Mouse (Mus musculus) CH12.LX (cell line): ENCODE measurements at regions not wholly inside any gene's neighbourhood (a gene's known extent, or its start where the extent isn't known, plus 50 kb on each side); places are given as distances from the start of the nearest gene placed in this dataset.

ENCODE experiments used
- DNase-seq: peaks from one replicate; pipeline ENCODE4 v3.0.0-alpha.2; 2013; ENCODE audit errors: extremely low read depth
- H3K27ac ChIP-seq: 2 replicates; pipeline ENCODE4 v1.5.1; 2012; ENCODE audit warnings: low read depth, mild to moderate bottlenecking, control low read depth, moderate library complexity; ENCODE audit not compliant: insufficient read depth
- H3K27me3 ChIP-seq: replicated peaks from 2 replicates; pipeline ENCODE3; 2012; ENCODE audit warnings: inconsistent platforms
- H3K36me3 ChIP-seq, 2 experiments: replicated peaks in 1 of 2; 2 replicates each; pipeline versions ENCODE3 to v1.6.1; 2012; ENCODE audit warnings: inconsistent platforms in 1 of 2, low read length in 1 of 2, mild to moderate bottlenecking in 1 of 2, mixed read lengths in 1 of 2, moderate library complexity in 1 of 2; ENCODE audit not compliant: control insufficient read depth in 1 of 2, insufficient read depth in 1 of 2
- H3K4me1 ChIP-seq, 2 experiments: 2 replicates each; pipeline ENCODE4 v1.6.1; 2012; ENCODE audit warnings: inconsistent platforms in 1 of 2, moderate library complexity in 1 of 2; ENCODE audit not compliant: insufficient read depth in 2 of 2, control insufficient read depth in 1 of 2
- H3K4me2 ChIP-seq: 2 replicates; pipeline ENCODE4 v1.6.1; 2012; ENCODE audit warnings: low read depth, mild to moderate bottlenecking, control low read depth; ENCODE audit not compliant: poor library complexity, insufficient read depth, severe bottlenecking
- H3K4me3 ChIP-seq, 3 experiments: fragments of 150-350 bp in 1 of 3; sonication (generic) in 1 of 3; replicated peaks in 1 of 3; 2 replicates each; pipeline versions ENCODE3 to v1.5.1; 2011 to 2012; ENCODE audit warnings: low read depth in 2 of 3, low read length in 2 of 3, mild to moderate bottlenecking in 2 of 3, moderate library complexity in 2 of 3, control low read depth in 1 of 3, improper control_type of control experiment in 1 of 3, inconsistent platforms in 1 of 3, mixed read lengths in 1 of 3; ENCODE audit not compliant: poor library complexity in 1 of 3
- H3K79me2 ChIP-seq: replicated peaks from 2 replicates; pipeline ENCODE4 v1.6.1; 2012; ENCODE audit warnings: mild to moderate bottlenecking, moderate library complexity; ENCODE audit not compliant: control insufficient read depth, poor library complexity, insufficient read depth, severe bottlenecking; ENCODE audit errors: extremely low read depth
- H3K9ac ChIP-seq: 2 replicates; pipeline ENCODE4 v1.6.1; 2012; ENCODE audit warnings: low read depth, mild to moderate bottlenecking, control low read depth, moderate library complexity; ENCODE audit not compliant: insufficient read depth
- H3K9me3 ChIP-seq: replicated peaks from 2 replicates; pipeline ENCODE3; 2012; ENCODE audit warnings: low read length, inconsistent platforms, mixed read lengths
- CHD2 ChIP-seq: IDR thresholded peaks from 2 replicates; pipeline ENCODE4 v1.6.1; 2011; ENCODE audit warnings: low read length, improper control_type of control experiment
- ETS1 ChIP-seq: conservative IDR thresholded peaks from 2 replicates; pipeline ENCODE4 v1.6.1; 2012; ENCODE audit warnings: low read depth, mild to moderate bottlenecking, inconsistent platforms, low read length, improper control_type of control experiment, moderate library complexity
- GABPA ChIP-seq: IDR thresholded peaks from 2 replicates; pipeline ENCODE4 v1.6.1; 2012; ENCODE audit warnings: low read depth, low read length, improper control_type of control experiment, inconsistent platforms; ENCODE audit not compliant: insufficient replicate concordance
- HCFC1 ChIP-seq: IDR thresholded peaks from 2 replicates; pipeline ENCODE4 v1.6.1; 2012; ENCODE audit warnings: low read depth, mild to moderate bottlenecking, inconsistent platforms, low read length, improper control_type of control experiment
- IRF4 ChIP-seq: IDR thresholded peaks from 2 replicates; pipeline ENCODE4 v1.6.1; 2014; ENCODE audit warnings: low read depth, mild to moderate bottlenecking, inconsistent platforms, low read length, improper control_type of control experiment
- JUN ChIP-seq: IDR thresholded peaks from 2 replicates; pipeline ENCODE4 v1.6.1; 2011; ENCODE audit warnings: low read depth, mild to moderate bottlenecking, low read length, improper control_type of control experiment, moderate library complexity; ENCODE audit not compliant: insufficient read depth
- KAT2A ChIP-seq: IDR thresholded peaks from 2 replicates; pipeline ENCODE4 v1.6.1; 2012; ENCODE audit warnings: low read length, improper control_type of control experiment, inconsistent platforms; ENCODE audit not compliant: insufficient replicate concordance
- MXI1 ChIP-seq: IDR thresholded peaks from 2 replicates; pipeline ENCODE4 v1.6.1; 2011; ENCODE audit warnings: mild to moderate bottlenecking, low read depth, low read length, improper control_type of control experiment
- MYC ChIP-seq: IDR thresholded peaks from 2 replicates; pipeline ENCODE4 v1.6.1; 2011; ENCODE audit warnings: low read depth, mild to moderate bottlenecking, improper control_type of control experiment, low read length
- NELFE ChIP-seq: IDR thresholded peaks from 2 replicates; pipeline ENCODE4 v1.6.1; 2011; ENCODE audit warnings: low read depth, low read length, improper control_type of control experiment
- POLR2A ChIP-seq: IDR thresholded peaks from 2 replicates; pipeline ENCODE4 v1.6.1; 2011; ENCODE audit warnings: low read depth, mild to moderate bottlenecking, improper control_type of control experiment, low read length
- RAD21 ChIP-seq: IDR thresholded peaks from 2 replicates; pipeline ENCODE4 v1.6.1; 2011; ENCODE audit warnings: low read depth, mild to moderate bottlenecking, low read length, improper control_type of control experiment, moderate library complexity
- SIN3A ChIP-seq: IDR thresholded peaks from 2 replicates; pipeline ENCODE4 v1.6.1; 2012; ENCODE audit warnings: low read length, improper control_type of control experiment, inconsistent platforms
- TCF12 ChIP-seq: IDR thresholded peaks from 2 replicates; pipeline ENCODE4 v1.6.1; 2014; ENCODE audit warnings: low read depth, mild to moderate bottlenecking, inconsistent platforms, low read length, improper control_type of control experiment
- USF2 ChIP-seq: conservative IDR thresholded peaks from 2 replicates; pipeline ENCODE4 v1.6.1; 2011; ENCODE audit warnings: low read depth, low read length, improper control_type of control experiment
- ZMIZ1 ChIP-seq: IDR thresholded peaks from 2 replicates; pipeline ENCODE4 v1.6.1; 2012; ENCODE audit warnings: low read depth, mild to moderate bottlenecking, inconsistent platforms, low read length, improper control_type of control experiment
- dilution Hi-C: fragments of 300-500 bp; cut with MboI; formaldehyde crosslinking; loops from 2 replicates; pipeline ENCODE4 v1.14.3; 2020; ENCODE audit warnings: low sequenced_read_pairs; ENCODE audit not compliant: extremely low pct_unique_long_range_greater_than_20kb, extremely low pct_ligation_motif_present
- in situ Hi-C: fragments of 300-500 bp; cut with MboI; formaldehyde crosslinking; loops from 3 replicates; pipeline ENCODE4 v1.14.3; 2019; ENCODE audit warnings: low sequenced_read_pairs, low pct_ligation_motif_present, low pct_unique_long_range_greater_than_20kb, mixed read lengths

DNA sequence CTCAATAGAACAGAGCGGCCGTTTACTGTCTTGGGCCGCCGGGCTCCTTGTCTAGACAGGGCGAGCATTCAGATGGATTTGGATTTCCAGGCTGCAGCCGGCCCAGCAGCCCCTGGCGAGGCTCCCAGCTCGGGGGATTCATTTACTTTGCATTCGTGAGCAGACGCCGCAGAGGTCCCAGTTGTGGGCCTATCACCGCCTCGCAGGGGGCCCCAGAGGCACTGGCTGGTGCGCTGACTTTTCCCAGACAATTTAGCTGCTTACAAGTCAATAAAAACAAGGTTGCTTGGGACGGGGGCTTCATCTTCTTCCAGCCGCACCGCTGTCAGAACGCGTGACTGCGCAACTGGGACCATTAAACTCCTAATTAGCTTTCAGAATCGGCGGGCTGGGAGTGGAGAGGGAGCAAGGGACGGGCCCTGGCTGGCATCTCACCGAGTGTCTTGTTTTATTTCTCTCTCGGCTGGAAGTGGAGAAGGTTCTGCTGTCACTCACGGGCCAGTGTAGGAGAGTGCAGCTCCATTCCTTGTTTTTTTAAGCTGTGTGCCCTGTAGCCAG lies 63.8 kb upstream of the Pmepa1 start:
- Histone ChIP-seq H3K27ac (no peak overlapping the region), H3K9ac (no peak overlapping the region), H3K9me3 (peaks cover 10% of the 10 kb centered on the region), H3K4me2 (no peak overlapping the region), H3K79me2 (no peaks in the 10 kb centered on the region), H3K27me3 (no peaks in the 10 kb centered on the region), H3K4me3 (no peak overlapping the region), H3K4me1 (peaks cover 5 to 6% of the 10 kb centered on the region in 2 experiments; a peak in 3 of 4 replicates), H3K36me3 (no peaks in the 10 kb centered on the region)
- TF ChIP-seq GABPA (no peak), SIN3A (no peak), KAT2A (no peak), IRF4 (no peak), USF2 (no peak), TCF12 (no peak), HCFC1 (no peak), NELFE (no peak), RAD21 (no peak), MXI1 (no peak), POLR2A (no peak), MYC (no peak), ETS1 (no peak), ZMIZ1 (no peak)
- in situ Hi-C loops, result no loop called here
- dilution Hi-C loops, result no loop called here
- DNase-seq, result no peak

DNA sequence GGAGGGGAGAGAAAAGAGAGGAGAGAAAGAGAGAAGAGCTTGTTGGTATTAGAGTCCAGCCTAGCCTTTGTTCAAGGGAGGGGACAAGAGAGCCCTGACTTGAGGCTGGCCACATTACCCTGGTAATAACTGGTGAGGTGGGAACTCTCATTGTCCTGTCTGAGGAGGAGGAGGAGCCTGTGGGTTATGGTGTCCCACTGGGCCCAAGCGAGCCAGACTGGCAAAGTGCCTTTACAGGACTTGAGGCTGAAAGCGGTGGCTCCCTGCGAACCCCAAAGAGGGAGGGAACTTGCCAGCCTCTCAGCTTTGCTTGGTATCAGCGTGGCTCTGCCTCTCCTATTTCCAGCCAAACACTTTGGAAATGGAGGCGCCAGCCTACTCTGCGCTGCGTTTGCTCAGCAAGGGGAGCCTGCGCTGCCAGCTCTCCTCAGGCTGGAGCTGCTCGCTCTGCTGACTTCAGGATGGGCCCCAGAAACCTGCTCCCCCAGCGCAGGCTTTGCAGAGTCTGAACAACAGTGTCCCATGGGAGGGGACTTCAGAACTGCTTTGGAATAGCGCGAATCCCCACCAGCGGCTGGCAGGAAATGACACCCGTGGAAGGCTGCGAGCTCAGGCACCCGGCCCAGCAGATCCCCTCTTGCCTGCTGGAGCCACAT lies 66.4 kb upstream of the Pmepa1 start:
- H3K9me3 ChIP-seq, result peaks cover 10% of the 10 kb centered on the region
- no peak overlapping the region for H3K4me2 ChIP-seq
- H3K36me3 ChIP-seq, result no peaks in the 10 kb centered on the region
- dilution Hi-C loops, result no loop called here
- H3K9ac ChIP-seq, result no peak overlapping the region
- no peak for DNase-seq
- no peak overlapping the region for H3K27ac ChIP-seq
- in situ Hi-C loops, result no loop called here
- H3K4me1 ChIP-seq, result peaks cover under 1 to 5% of the 10 kb centered on the region in 2 experiments; a peak in 3 of 4 replicates
- peaks cover 3% of the 10 kb centered on the region for H3K27me3 ChIP-seq
- no peak overlapping the region for H3K4me3 ChIP-seq
- H3K79me2 ChIP-seq, result no peaks in the 10 kb centered on the region
- no peak for TF ChIP-seq JUN
- no peak for TF ChIP-seq KAT2A
- no peak for TF ChIP-seq CHD2
